Mouse (Mus musculus) G1E (cell line): Measurements from ENCODE around the gene Cacng2. TPM values are rescaled to one million over a fixed set of nuclear protein-coding genes. Genes with fewer than 3 reads are reported as not detected.

Experiments used
- ATAC-seq: 2 replicates; pipeline ENCODE4 v1.8.0; 2016; ENCODE audit warnings: mild to moderate bottlenecking; ENCODE audit not compliant: insufficient number of reproducible peaks, poor library complexity, low FRiP score, severe bottlenecking; ENCODE audit errors: extremely low read depth
- DNase-seq: peaks from one replicate; pipeline ENCODE4 v3.0.0; 2012; ENCODE audit warnings: low spot score
- H3K27me3 ChIP-seq: 2 replicates; pipeline ENCODE4 v1.6.1; 2012; ENCODE audit warnings: mild to moderate bottlenecking, low read length, inconsistent platforms; ENCODE audit not compliant: insufficient read depth
- H3K36me3 ChIP-seq: replicated peaks from 2 replicates; pipeline ENCODE3; 2012; ENCODE audit warnings: mild to moderate bottlenecking, inconsistent platforms
- H3K4me1 ChIP-seq: 2 replicates; pipeline ENCODE4 v1.6.1; 2012; ENCODE audit warnings: low read depth, low read length, inconsistent platforms, mixed read lengths; ENCODE audit not compliant: insufficient read depth
- H3K4me3 ChIP-seq: 2 replicates; pipeline ENCODE4 v1.5.1; 2012; ENCODE audit warnings: low read depth, mild to moderate bottlenecking, inconsistent platforms, low read length, moderate library complexity, mixed read lengths
- H3K9me3 ChIP-seq: replicated peaks from 2 replicates; pipeline ENCODE4 v1.6.1; 2012; ENCODE audit warnings: inconsistent platforms
- CTCF ChIP-seq: IDR thresholded peaks from 2 replicates; pipeline ENCODE4 v1.5.1; 2012; ENCODE audit warnings: low read depth, low read length, inconsistent platforms, mixed read lengths
- GATA1 ChIP-seq: IDR thresholded peaks from 2 replicates; pipeline ENCODE4 v1.6.1; 2012; ENCODE audit warnings: borderline replicate concordance, low read length, inconsistent platforms, mixed read lengths
- GATA2 ChIP-seq: IDR thresholded peaks from 2 replicates; pipeline ENCODE4 v1.6.1; 2012; ENCODE audit warnings: low read depth, low read length, inconsistent platforms, borderline replicate concordance
- POLR2AphosphoS5 ChIP-seq: IDR thresholded peaks from 2 replicates; pipeline ENCODE4 v1.6.1; 2012; ENCODE audit warnings: low read depth, low read length, inconsistent platforms; ENCODE audit not compliant: insufficient replicate concordance
- TAL1 ChIP-seq: conservative IDR thresholded peaks from 2 replicates; pipeline ENCODE4 v1.6.1; 2012; ENCODE audit warnings: low read depth, low read length, inconsistent platforms, mixed read lengths
- polyA plus RNA-seq: library from polyadenylated mRNA; stranded (reverse); fragments of >175 nt; gene quantifications from 2 replicates; pipeline ENCODE4 v1.2.3, GENCODE M21; 2012
- total RNA-seq, 2 experiments: library from RNA; stranded (forward) in 1 of 2; stranded (reverse) in 1 of 2; fragments of 200-1000 nt in 1 of 2; fragments of >200 nt in 1 of 2; fragmentation: Nextera tagmentation in 1 of 2; gene quantifications; 2 replicates each; pipeline ENCODE4 v1.2.3; 2014 to 2017

Gene Cacng2
- total and polyA plus RNA-seq, 3 experiments = 0.05 TPM; not detected in 2

DNA sequence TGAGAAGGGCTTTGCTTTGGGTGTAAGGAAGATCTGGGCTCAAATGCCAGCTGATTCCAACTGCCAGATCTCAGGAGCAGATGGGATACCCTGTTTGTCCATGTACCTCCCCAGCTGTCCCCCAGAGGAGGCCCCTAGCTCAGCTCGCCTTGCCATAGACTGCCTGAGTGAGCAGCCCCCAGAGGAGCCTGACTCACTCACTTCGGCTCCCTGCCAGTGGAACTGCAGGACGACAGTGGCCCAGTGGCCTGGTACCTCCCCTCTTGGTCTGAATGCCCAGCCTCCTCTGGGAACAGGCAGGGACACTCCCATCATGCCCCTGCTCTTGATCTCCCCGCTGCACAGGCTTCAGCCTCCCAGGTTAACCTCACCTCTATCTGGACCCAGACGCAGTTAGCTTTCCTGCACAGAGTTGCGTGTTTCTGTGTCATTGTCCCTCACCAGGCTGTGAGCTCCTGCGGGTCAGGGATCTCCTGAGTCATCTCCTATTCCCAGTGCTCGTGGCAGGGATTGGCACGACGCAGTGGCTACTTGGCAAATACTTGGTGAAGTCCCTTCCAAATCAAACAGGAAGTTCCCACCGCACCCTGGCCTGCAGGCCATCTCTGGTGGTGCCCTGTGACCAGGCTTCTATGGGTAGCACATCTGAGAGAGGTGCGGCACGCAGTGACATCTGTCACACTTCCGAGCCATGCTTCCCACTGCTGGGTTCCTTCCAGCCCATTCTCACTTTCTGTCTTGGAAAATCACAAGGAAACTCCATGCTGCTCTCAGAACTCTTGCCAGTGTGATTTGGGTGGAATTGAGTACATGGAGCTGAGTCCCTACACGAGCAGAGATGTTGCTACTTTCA is 40.8 kb downstream of the Cacng2 start:
- peaks cover 2% of the 10 kb centered on the region; the same call in 1 of the 2 replicates for H3K27me3 ChIP-seq
- no peak for TF ChIP-seq CTCF
- TF ChIP-seq GATA1 = no peak
- TF ChIP-seq POLR2AphosphoS5 = no peak
- no peak for TF ChIP-seq GATA2
- no peak for TF ChIP-seq TAL1
- ATAC-seq = no peak

DNA sequence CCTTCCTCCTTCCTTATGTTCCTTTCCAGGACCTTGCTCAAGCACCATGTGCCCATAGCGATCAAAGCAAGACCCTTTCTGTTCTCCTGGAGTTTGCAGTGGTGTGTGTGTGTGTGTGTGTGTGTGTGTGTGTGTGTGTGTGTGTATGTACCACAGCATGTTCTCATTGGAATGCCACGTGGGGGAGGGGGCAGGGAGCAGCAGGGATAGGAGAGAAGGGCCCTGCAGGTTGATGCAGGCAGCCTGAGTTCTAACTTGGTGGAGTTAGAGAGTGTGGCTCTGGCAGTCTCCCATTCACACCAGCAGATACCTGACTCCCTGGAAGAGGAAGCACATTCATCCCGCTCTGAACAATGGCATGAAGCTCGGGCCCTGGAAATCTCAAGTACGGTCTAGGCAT is 41.6 kb downstream of the Cacng2 start:
- no peaks in the 10 kb centered on the region for H3K36me3 ChIP-seq
- peaks cover 2% of the 10 kb centered on the region; the same call in 1 of the 2 replicates for H3K27me3 ChIP-seq
- ATAC-seq = no peak
- TF ChIP-seq TAL1 (no peak), CTCF (no peak), GATA1 (no peak), GATA2 (no peak), POLR2AphosphoS5 (no peak)
- H3K4me1 ChIP-seq = no peaks in the 10 kb centered on the region
- no peak for DNase-seq
- no peaks in the 10 kb centered on the region for H3K9me3 ChIP-seq
- no peak overlapping the region for H3K4me3 ChIP-seq

More for the DNA sequence above, 40.8 kb downstream of the Cacng2 start:
- DNase-seq = no peak
- H3K4me1 ChIP-seq = no peaks in the 10 kb centered on the region
- no peak overlapping the region for H3K4me3 ChIP-seq
- H3K36me3 ChIP-seq = no peaks in the 10 kb centered on the region
- H3K9me3 ChIP-seq = no peaks in the 10 kb centered on the region

DNA sequence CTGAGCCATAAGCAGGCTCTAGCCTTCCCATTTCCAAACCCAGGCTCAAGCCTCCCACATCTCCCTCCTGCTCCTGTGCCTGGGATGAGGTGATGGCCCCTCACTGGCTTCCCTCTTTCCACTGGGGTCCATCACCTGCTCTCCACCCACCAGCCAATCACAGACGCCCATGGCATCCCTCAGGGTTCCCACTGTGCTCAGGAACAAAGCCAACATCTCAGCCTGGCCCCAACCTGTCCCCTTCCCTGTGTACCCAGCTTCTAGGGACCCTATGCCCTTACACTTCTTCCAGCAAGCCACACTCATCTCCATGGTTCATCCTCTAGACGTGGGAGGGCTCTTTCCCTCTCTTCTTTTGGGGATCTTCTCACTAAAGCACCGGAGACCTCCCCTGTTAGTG is 43.9 kb downstream of the Cacng2 start:
- Histone ChIP-seq H3K27me3 (peaks cover 2% of the 10 kb centered on the region; the same call in 1 of the 2 replicates), H3K9me3 (no peaks in the 10 kb centered on the region), H3K36me3 (no peaks in the 10 kb centered on the region), H3K4me1 (no peaks in the 10 kb centered on the region), H3K4me3 (no peak overlapping the region)
- ATAC-seq (no peak), DNase-seq (no peak)
- TF ChIP-seq POLR2AphosphoS5 = no peak
- TF ChIP-seq GATA1 = no peak
- no peak for TF ChIP-seq GATA2
- no peak for TF ChIP-seq TAL1
- no peak for TF ChIP-seq CTCF

DNA sequence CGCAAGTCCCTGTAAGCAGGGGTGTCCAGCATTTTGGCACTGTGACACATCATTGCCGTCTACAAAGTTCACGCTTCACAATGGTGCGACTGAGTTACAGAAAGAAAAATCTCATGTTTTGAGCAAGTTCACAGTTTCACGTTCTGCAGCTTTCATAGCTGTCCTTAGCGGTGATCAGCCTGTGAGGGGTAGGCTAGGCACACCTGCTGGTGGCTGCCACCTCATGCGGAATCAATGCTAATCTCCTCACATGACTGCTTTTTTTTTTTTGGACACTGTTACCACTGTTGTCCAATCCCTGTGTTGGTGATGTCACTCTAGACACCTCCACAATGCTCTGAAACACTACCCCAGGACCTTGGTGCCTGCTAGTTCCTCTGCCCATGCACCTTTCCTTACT is 46.7 kb downstream of the Cacng2 start:
- no peaks in the 10 kb centered on the region for H3K4me1 ChIP-seq
- no peak for DNase-seq
- peaks cover 2% of the 10 kb centered on the region; the same call in 1 of the 2 replicates for H3K27me3 ChIP-seq
- H3K4me3 ChIP-seq = no peak overlapping the region
- H3K9me3 ChIP-seq = no peaks in the 10 kb centered on the region
- TF ChIP-seq GATA1 = no peak
- no peak for ATAC-seq
- no peaks in the 10 kb centered on the region for H3K36me3 ChIP-seq

DNA sequence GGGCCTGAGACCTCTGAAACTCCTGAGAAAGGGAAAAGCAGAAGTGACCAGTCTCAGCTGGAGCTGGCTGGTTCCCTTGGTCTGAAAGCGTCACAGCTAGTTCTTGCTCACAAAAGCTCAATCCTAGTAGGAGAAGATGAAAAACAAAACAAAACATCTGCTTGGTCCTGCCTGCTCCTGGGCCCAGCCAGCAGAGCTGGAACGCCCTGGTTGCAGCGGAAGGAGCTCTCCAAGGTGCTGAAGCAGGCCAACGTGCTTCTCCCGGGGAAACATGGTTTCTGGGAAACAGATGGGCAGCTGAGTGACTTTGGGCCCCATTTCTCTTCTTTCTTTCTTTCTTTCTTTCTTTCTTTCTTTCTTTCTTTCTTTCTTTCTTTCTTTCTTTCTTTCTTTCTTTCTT is 53.4 kb downstream of the Cacng2 start:
- peak; percentile 33 for DNase-seq
- Histone ChIP-seq H3K4me1 (no peaks in the 10 kb centered on the region), H3K4me3 (no peak overlapping the region), H3K36me3 (no peaks in the 10 kb centered on the region), H3K9me3 (no peaks in the 10 kb centered on the region), H3K27me3 (no peaks in the 10 kb centered on the region)
- no peak for ATAC-seq
- TF ChIP-seq GATA2 (no peak), POLR2AphosphoS5 (no peak), TAL1 (no peak), GATA1 (no peak), CTCF (no peak)

DNA sequence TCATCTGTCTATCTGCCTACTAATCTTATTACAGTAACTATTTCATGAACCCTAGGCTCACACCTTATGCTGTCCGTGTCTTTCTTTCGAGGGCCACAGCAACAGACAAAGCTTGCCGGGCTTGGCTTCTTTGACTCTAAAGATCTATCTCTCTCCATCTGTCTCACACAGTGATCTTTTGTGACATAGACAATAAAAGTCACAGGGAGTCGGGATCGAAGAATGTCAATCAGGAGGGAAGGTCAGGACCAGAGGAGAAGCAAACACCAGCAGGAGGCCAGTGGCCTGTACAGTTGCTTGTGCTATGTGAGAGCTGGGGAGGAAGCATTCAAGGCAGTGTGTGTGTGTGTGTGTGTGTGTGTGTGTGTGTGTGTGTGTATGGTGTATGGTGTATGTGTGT is 54.3 kb downstream of the Cacng2 start:
- Histone ChIP-seq H3K4me1 (no peaks in the 10 kb centered on the region), H3K27me3 (no peaks in the 10 kb centered on the region), H3K4me3 (no peak overlapping the region), H3K9me3 (no peaks in the 10 kb centered on the region), H3K36me3 (no peaks in the 10 kb centered on the region)
- DNase-seq = no peak
- ATAC-seq = no peak
- TF ChIP-seq TAL1 (no peak), GATA1 (no peak), POLR2AphosphoS5 (no peak), GATA2 (no peak), CTCF (no peak)

DNA sequence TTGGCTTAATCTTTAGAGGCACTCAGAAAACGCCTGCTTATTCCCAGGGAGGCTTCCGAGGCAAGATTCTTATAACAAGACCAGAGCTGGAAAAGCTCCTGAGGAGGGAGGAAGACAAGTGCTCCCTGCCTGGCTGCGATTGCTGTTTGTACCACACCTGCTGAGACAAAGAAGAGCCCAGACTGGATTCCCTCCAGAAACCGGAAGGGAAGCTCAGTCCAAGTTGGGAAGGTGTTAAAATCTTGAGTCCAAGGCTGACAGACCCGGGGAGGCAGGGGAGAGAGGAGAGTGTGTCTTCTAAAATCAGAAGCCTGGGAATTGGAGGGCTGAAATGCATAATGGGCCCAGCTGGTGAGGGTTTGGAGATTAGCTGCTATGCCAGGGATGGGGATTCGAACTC is 55.5 kb downstream of the Cacng2 start:
- no peaks in the 10 kb centered on the region for H3K4me1 ChIP-seq
- H3K36me3 ChIP-seq = no peaks in the 10 kb centered on the region
- no peak overlapping the region for H3K4me3 ChIP-seq
- no peak for DNase-seq
- no peaks in the 10 kb centered on the region for H3K27me3 ChIP-seq
- H3K9me3 ChIP-seq = no peaks in the 10 kb centered on the region
- no peak for ATAC-seq
- no peak for TF ChIP-seq TAL1
- TF ChIP-seq GATA2 = no peak
- TF ChIP-seq POLR2AphosphoS5 = no peak
- no peak for TF ChIP-seq GATA1
- TF ChIP-seq CTCF = no peak
